Mouse (Mus musculus) brain, adult 2 months (tissue): ENCODE measurements around the gene Tfam.

Experiments
- DNase-seq: peaks from one replicate; pipeline ENCODE4 v3.0.0; 2011; ENCODE audit warnings: low read depth, low spot score

Gene Tfam

DNA sequence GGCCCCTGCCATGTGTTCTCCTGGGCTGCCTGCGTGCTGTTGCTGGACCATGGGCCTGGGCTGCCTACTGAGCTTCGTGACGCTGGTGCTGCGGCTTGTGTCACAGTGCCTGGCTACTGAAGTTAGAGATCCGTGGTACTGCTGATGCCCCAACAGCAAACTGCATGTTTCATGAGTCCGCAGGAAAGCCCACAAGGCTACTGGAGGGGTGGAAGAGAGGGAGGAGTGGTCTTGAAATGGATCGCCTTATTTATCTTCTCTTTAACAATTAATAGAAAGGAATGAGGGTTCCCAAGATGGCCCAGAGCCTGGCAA lies at the start of gene Tfam:
Tfam (minus strand) TSS at position 41 of the 315 bp plus-strand sequence.
- no peak for DNase-seq

GRCm38 (mm10) chr10:71285126-71285580 lies 47.1 kb upstream of the Tfam start, which contains the start of gene Ube2d1:
TSS of gene Ube2d1 (minus strand) at chr10:71285262.
- peak; percentile 96 for DNase-seq

DNA sequence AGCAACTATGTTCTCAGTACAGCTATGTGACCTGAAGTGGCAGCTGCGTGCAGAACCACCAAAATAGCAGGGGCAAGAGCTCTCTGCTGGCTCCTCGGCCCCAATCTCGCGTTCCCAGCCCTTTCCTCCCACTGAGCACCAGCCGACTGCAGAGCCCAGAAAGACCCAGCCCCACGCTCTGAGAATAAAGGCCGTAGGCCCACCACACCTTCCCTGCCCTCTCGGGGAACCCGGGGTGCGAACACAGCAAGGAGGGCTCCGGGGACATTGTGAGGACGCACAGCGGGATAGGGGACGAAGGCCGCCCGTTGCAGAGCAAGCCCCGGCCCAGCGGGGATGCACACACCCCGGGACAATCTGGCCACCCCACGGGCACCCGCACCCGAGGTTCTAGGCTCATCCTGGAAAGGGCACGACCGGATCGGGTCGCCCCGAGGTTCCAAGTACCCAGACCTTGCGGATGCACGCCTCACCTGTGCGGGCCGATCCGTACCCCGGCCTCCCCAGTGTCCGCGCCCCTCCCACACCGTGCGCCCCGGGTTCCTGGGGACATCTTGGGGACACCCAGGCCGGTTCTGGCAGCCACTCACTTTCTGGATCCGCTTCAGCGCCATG lies 46.5 kb upstream of the Tfam start:
- DNase-seq, result peak; percentile 68

DNA sequence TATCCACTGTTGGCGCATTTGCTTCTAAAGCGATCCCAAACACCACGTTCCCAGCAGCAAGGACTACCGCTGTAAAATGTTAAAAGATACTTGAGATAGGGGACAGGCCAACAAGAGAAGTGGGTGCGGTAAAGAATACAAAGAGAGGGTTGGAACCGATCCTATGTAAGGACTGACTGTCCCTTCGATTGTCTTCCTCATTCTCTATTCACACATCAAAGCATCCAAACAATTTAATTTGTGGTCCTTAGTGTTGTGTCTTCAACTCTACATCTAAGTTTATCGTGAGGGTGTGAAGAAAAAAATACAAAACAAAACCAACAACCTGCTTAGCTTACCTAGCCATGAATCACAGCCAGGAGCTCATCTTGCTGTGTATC lies 46.0 kb upstream of the Tfam start:
- DNase-seq, result no peak

DNA sequence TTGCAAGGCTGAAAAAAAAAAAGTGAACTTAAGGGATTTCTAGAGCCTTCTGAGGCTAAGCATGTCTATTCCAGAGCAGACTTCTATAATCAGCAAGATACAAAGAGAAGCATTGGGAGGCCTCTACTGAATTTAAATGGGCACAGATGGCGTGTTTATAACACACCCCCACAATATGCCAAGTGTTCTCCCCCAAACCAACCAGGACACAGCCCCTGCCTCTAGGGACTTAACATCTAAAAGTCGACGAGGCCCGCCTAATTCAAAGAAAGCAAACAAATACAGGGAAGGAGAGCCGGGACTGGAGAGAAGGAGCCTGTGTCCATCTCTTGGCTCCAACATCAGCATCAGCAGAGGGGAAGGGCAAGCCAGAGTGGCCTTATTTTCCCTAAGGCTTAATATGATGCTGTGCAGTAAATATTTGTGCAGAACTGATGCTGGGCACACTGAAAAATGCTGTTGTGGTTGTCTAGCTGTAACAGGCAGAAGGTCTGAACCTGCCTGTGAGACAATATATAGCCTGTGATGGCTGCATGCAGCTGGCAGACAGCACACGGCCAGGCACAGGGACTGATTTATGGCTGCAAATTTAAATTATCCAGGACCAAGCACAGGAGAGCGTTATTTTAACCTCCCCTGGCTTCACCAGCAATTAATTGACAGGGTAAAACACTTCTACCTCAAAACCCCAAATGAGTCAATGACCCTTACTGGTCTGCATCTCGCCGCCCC lies 35.1 kb upstream of the Tfam start:
- DNase-seq, result peak; percentile 85

DNA sequence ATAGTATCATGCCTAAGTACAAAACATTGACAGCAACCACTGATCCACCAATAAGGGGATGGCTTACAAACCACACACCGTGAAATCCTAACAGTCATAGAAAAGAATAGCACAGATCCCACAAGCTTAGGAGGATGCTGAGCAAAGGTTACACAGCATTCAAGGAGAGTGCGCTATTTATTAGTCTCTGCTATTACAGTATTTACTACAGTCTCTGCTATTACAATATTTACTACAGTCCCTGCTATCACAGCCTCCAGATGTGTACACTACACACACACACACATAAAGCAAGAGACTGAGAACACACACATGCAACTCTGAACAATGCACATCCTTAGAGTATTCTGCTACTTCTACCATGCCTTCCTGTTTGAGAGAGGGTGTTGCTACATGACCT lies 29.9 kb upstream of the Tfam start:
- no peak for DNase-seq

DNA sequence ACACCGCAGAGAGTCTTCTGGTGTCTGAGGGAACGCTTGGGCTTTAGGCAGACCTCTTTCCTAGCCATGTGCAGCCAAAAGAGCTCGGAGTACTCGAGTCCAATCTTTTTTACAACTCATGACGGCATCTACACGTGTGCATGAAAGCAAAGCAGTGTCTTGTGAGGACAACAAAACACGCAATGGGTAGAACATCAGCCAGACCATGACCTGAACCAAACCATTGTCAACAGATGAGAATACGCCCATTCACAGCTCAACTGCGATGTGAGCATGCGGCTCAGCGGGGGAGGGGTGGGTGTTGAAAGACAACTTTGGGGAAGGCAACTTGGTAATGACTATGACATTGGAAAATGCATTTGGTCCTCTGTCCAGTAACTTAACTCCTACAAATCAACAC lies 29.4 kb upstream of the Tfam start:
- DNase-seq, result peak; percentile 94

GRCm38 (mm10) chr10:71265067-71265466 lies 27.0 kb upstream of the Tfam start:
- DNase-seq, result peak; percentile 53

DNA sequence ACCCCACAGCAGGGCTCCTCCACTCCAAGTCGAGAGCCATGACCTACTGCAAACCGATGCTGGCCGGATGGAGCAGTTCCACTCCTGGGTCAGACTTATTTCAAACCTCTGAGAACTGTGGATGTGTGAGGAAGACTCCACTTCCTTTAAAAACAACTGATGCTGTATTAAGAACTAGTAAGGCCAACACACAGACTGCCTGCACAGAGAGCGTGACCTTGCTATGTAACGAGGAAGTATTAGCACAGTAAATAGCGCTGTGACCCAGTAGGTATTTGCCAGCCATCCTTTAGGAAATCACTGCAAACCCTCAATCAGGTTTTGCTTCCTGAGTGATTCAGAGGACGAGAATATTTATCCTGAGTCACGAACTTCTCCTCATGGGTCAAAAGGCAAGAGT lies 23.6 kb upstream of the Tfam start:
- no peak for DNase-seq

DNA sequence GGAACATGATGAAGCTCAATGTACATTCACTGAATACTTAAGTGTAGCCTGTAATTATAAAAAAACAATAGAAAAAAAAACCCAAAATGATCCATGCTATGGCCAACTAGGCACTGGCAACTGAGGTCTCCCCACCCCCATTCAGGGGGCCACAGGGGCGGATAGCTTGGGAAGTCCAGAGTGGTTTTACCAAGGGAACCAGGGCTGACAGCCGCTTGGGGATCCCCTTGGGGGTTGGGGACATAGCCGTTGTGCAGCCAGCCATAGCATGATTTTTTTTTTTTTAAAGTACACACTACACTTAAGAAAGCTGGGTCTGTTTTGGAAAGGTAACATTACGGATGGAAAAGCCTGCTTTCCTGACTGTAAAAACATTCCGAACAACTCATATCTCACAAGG lies 20.9 kb upstream of the Tfam start:
- no peak for DNase-seq

- DNase-seq, result no peak
These were observed 20.4 kb upstream of the Tfam start for GRCm38 (mm10) chr10:71258516-71258915.

- no peak for DNase-seq
These were observed 15.1 kb upstream of the Tfam start for GRCm38 (mm10) chr10:71253147-71253546.

DNA sequence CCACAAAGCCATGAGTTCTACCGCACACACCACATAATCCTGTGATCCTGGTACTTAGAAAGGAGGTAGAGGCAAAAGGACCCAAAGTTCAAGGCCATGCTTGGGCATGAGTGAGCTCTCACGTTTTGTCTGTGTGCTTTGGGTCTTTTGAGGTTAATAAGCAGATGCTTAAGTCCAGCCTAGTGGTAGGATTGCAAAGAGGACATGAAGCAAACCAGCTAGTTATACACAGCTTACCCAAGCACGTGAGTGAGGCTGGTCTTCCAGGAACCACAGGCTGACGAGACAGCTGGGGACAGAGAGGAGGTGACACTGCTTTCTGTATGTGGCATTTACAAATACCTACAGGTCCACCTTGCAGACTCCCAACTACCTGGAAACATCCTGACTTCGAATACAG lies 14.3 kb upstream of the Tfam start:
- DNase-seq, result no peak

DNA sequence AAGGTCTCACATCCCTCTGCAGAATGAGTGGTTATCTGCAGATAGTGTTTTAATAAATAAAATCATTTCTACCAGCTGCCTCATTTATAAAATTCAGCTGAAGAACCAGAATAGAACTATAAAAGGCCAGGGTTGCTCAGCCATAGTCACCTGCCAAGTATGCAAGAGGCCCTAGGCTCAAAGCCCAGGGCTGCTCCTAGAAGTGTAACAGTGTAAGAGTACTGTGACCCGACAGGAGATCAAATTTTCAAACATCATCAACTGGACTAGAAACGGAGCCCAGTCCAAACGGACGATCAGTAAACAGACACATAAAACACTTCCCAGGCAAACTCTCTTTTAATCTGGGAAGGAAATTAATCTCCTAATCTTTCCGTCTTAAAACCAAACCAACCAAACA lies 13.8 kb upstream of the Tfam start:
- no peak for DNase-seq

GRCm38 (mm10) chr10:71251256-71251655 lies 13.2 kb upstream of the Tfam start:
- no peak for DNase-seq

DNA sequence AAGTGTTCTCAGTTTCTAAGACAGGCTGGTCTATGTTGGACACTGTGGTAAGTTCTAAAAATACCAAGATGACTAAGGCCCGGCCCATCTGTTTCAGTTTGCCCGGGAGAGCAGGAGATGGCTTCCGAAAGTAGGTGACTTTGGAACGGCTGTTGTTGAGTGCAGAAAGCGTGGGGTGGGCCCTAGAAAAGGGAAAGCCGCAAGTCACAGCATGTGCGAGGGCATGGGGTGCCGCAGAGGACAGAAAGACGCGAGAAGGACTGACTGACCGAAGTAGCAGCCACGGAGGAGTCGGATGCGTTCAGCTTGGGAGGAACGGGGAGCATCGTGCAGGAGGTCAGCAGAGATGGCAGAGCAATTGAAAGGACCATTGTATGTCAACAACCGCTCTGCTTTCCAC lies 12.4 kb upstream of the Tfam start:
- DNase-seq, result peak; percentile 96

DNA sequence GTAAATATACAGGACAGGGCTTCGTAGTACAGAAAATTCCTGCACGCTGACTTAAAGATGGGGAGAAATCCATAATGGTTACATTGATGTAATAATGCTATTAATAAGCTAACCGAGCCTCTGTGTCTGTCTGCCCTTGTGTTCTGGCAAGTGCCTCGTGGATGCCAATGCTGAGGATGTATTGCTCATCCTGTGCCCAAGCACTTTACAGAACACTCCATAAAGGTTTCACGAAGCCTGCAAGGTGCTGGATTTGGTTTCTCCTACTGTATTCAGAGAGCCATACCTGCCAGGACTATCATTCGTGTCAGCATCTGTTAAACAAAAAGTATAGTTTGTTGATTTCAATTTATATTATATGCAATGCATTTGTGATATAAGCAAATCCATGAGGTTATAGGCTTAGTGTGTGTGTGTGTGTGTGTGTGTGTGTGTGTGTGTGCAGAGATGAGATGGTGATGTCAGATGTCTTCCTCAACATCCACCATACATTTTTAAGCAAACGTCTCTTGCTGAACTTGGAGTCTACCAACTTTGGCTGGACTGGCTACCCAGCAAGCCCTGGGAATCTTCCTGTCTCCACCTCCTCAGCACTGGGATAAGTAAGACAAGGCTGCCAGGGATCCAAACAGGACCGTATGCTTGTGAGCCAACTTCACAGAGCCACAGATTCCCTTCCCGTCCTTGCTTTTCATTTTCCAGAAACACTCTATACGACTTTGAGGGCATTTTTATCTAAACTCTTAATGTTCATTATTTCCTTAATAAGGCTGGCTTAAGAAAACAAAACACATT lies 11.2 kb upstream of the Tfam start:
- DNase-seq, result peak; percentile 77

GRCm38 (mm10) chr10:71246956-71247355 lies 8.9 kb upstream of the Tfam start:
- no peak for DNase-seq

DNA sequence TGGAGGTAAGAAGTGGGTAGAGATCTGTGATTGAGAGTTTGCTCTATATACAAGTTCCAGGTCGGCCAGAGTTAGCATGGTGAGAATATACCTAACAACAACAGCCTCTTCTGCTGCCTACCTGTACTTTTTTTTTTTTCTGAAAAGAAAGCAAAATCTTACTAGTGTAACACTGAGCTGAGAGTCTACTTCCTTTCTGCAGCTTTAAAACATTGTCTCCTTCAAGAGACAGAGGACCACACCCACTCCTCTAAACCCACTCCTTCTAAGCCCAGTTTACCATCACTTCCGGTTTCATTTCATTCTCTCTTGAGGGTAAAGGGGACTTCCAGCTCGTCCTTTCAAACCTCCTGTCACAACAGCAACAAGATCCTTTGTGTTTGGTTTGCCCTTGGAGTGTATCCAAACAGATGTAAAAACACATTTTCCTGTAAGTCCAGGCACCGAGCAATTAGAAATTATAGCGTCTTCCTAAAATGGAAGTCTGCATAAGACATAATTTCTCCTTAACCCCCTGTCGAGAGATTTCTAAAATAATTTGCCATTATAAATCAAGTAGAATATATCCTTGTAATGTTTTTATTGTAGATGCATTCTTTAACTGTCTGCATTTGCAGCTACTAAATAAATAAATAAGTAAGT lies 1.5 kb upstream of the Tfam start:
- DNase-seq, result no peak

GRCm38 (mm10) chr10:71237516-71238239 lies 402 bp downstream of the Tfam start:
- peak; percentile 97 for DNase-seq

GRCm38 (mm10) chr10:71234071-71234470 lies 4.0 kb downstream of the Tfam start:
- DNase-seq, result no peak

DNA sequence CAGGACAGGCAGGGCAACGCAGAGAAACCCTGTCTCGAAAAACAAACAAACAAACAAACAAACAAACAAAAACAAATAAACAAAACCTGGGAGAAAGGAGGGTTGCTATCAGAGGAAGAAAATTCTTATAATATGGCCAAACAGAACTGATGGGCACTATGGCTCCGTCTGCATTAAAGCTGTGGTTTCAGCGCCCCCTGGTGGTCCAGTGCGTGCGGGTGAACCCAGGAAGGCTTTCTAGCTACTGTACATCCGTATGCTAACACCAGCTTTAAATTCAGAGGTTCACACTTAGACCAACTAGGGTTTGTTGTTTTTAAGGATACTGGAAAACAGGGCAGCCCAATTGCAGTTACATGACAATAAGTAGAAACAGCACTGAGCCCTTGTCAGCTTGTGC lies 12.2 kb downstream of the Tfam start:
- peak; percentile 81 for DNase-seq
